Mouse (Mus musculus) C2C12 (cell line): ENCODE measurements around the gene Ttc23l. TPM values are rescaled to one million over a fixed set of nuclear protein-coding genes. Genes with fewer than 3 reads are reported as not detected.

Source experiments
- H3K27me3 ChIP-seq: one replicate; pipeline ENCODE4 v1.6.1; 2011; ENCODE audit not compliant: control insufficient read depth, insufficient read depth, insufficient read length
- H3K36me3 ChIP-seq: one replicate; pipeline ENCODE4 v1.6.1; 2011; ENCODE audit not compliant: control insufficient read depth, insufficient read depth
- H3K4me3 ChIP-seq: one replicate; pipeline ENCODE4 v1.5.1; 2011; ENCODE audit warnings: mild to moderate bottlenecking, control low read depth; ENCODE audit not compliant: poor library complexity, insufficient read depth, severe bottlenecking
- H3K79me2 ChIP-seq: one replicate; pipeline ENCODE4 v1.6.1; 2011; ENCODE audit not compliant: control insufficient read depth, insufficient read depth
- H3K79me3 ChIP-seq: one replicate; pipeline ENCODE4 v1.6.1; 2011; ENCODE audit warnings: low read depth, control low read depth
- H3ac ChIP-seq: one replicate; pipeline ENCODE3; 2011; ENCODE audit warnings: low read depth; ENCODE audit not compliant: control insufficient read depth, insufficient read length
- CEBPB ChIP-seq: IDR thresholded peaks from one replicate; pipeline ENCODE4 v1.6.1; 2011; ENCODE audit warnings: low read depth, mild to moderate bottlenecking, control low read depth, moderate library complexity
- CTCF ChIP-seq: IDR thresholded peaks from one replicate; pipeline ENCODE4 v1.5.1; 2011; ENCODE audit not compliant: control insufficient read depth, insufficient read depth, insufficient read length
- FOSL1 ChIP-seq: IDR thresholded peaks from one replicate; pipeline ENCODE4 v1.8.0; 2011; ENCODE audit warnings: mild to moderate bottlenecking, low read length; ENCODE audit not compliant: poor library complexity, insufficient read depth, severe bottlenecking
- MAX ChIP-seq: IDR thresholded peaks from one replicate; pipeline ENCODE4 v1.6.1; 2011; ENCODE audit warnings: mild to moderate bottlenecking, control low read depth
- MYOD1 ChIP-seq: IDR thresholded peaks from one replicate; pipeline ENCODE4 v1.6.1; 2011; ENCODE audit warnings: low read depth; ENCODE audit not compliant: control insufficient read depth, insufficient read length
- MYOG ChIP-seq: IDR thresholded peaks from one replicate; pipeline ENCODE4 v1.6.1; 2011; ENCODE audit not compliant: control insufficient read depth, insufficient read length; ENCODE audit errors: extremely low read depth
- USF1 ChIP-seq: IDR thresholded peaks from one replicate; pipeline ENCODE4 v1.6.1; 2011; ENCODE audit warnings: low read depth, mild to moderate bottlenecking, control low read depth, moderate library complexity
- polyA plus RNA-seq: library from polyadenylated mRNA; unstranded; fragments of >200 nt; fragmentation: generic; extraction: Trizol; gene quantifications from one replicate; pipeline ENCODE4 v1.2.1, GENCODE M21; 2012; ENCODE audit warnings: missing spikeins

Ttc23l gene
- polyA plus RNA-seq, 1 experiment = not detected

GRCm38 (mm10) chr15:10566486-10566885, 8.0 kb upstream of the Ttc23l start:
- H3K27me3 ChIP-seq = no peaks in the 10 kb centered on the region
- H3K79me3 ChIP-seq = no peaks in the 10 kb centered on the region
- peaks cover 44% of the 10 kb centered on the region for H3K36me3 ChIP-seq
- TF ChIP-seq MYOD1 (no peak), CEBPB (no peak), FOSL1 (no peak), CTCF (no peak), MAX (no peak), USF1 (no peak), MYOG (no peak)
- no peak overlapping the region for H3ac ChIP-seq
- no peak overlapping the region for H3K4me3 ChIP-seq
- no peaks in the 10 kb centered on the region for H3K79me2 ChIP-seq

- TF ChIP-seq MYOD1 (no peak), MYOG (no peak), CEBPB (no peak), CTCF (no peak), USF1 (no peak), MAX (no peak)
- Histone ChIP-seq H3K4me3 (no peak overlapping the region), H3K27me3 (no peaks in the 10 kb centered on the region), H3K36me3 (peaks cover 22% of the 10 kb centered on the region), H3ac (no peak overlapping the region), H3K79me2 (no peaks in the 10 kb centered on the region), H3K79me3 (no peaks in the 10 kb centered on the region)
Observed at GRCm38 (mm10) chr15:10564201-10564600, 5.7 kb upstream of the Ttc23l start.

DNA sequence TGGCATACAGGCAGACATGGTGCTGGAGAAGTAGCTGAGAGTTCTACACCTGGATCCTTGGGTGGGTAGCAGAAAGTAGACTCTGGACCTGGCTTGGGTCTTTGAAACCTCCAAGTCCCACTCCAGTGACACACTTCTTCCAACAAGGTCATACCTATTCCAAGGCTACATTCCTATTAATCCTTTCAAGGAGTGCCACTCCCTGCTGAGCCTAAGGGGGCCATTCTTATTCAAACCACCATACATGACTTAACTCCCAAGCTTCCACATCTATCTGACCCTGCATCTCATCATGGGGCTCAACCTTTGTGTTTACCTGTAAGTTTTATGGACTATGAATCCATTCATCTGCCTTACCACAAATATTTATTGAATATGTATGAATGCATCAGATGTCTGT, 3.8 kb upstream of the Ttc23l start:
- H3K36me3 ChIP-seq = peaks cover 3% of the 10 kb centered on the region
- TF ChIP-seq CEBPB (no peak), CTCF (no peak), FOSL1 (no peak), MYOG (no peak), MAX (no peak), MYOD1 (no peak), USF1 (no peak)
- no peaks in the 10 kb centered on the region for H3K79me2 ChIP-seq
- no peak overlapping the region for H3ac ChIP-seq
- no peaks in the 10 kb centered on the region for H3K79me3 ChIP-seq
- no peak overlapping the region for H3K4me3 ChIP-seq
- no peaks in the 10 kb centered on the region for H3K27me3 ChIP-seq

DNA sequence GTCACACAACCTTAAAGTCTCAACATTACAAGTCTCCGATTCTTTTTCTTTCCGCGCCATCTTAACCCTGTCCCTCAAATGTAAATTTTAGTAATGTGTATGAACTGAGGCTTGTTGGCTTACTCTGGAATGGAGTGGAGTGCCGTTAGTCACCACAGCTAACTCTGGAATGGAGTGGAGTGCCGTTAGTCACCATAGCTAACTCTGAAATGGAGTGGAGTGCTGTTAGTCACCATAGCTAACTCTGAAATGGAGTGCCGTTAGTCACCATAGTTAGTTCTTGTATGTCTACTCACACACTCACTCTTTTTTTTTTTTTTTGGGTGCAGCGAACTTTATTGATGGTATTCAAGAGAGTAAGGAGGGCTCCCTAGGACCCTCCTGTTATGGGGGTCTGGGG, 1.5 kb upstream of the Ttc23l start:
- H3K79me3 ChIP-seq = no peaks in the 10 kb centered on the region
- TF ChIP-seq CEBPB = no peak
- no peaks in the 10 kb centered on the region for H3K27me3 ChIP-seq
- no peak overlapping the region for H3ac ChIP-seq
- H3K79me2 ChIP-seq = no peaks in the 10 kb centered on the region
- no peaks in the 10 kb centered on the region for H3K36me3 ChIP-seq
- no peak overlapping the region for H3K4me3 ChIP-seq

GRCm38 (mm10) chr15:10554336-10554735, 4.1 kb downstream of the Ttc23l start:
- no peaks in the 10 kb centered on the region for H3K36me3 ChIP-seq

DNA sequence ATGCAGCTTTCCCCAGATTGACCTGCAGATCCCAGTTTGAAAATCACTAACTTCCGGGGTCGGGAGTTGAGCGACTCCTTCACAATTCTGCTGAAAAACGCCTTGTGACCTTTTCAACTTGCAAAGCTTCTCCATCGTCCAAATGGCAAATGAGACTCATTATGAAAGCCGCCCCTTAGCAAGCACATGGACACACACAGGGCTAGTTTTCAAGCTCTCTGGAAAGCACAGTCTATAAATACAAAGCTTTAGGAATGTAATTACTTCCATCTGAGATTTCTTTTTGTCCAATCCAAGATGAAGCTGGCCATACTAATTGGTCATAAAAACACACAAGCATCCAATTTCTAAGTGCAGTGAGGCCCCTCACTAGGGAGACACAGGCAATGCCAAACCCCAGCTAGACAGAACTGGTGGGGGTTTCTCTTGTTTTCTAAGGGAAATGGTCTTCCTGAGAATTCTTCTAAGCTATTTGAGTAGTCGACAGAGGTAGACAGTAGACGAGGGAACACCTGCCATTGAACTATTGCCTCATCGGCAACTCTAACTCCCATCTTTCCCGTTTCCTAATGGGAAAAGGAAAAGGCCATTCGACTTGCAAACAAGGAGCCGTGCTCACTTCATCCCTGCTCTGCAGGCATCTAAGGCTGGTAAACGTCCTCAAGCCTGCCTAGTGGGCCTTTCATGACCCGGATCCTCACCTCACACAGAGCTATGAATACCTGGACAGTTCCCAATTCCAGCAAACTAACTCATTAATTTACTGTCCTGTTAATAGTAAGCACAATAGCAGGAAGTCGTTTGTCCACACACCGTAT, 18.0 kb downstream of the Ttc23l start:
- Histone ChIP-seq H3K27me3 (peaks cover 4% of the 10 kb centered on the region), H3K4me3 (no peak overlapping the region), H3K79me3 (no peaks in the 10 kb centered on the region), H3K36me3 (no peaks in the 10 kb centered on the region), H3ac (no peak overlapping the region), H3K79me2 (no peaks in the 10 kb centered on the region)
- TF ChIP-seq MAX = no peak
- no peak for TF ChIP-seq MYOD1
- no peak for TF ChIP-seq FOSL1
- TF ChIP-seq CEBPB = no peak

More at GRCm38 (mm10) chr15:10554336-10554735, 4.1 kb downstream of the Ttc23l start:
- no peak overlapping the region for H3K4me3 ChIP-seq
- H3ac ChIP-seq = no peak overlapping the region
- H3K79me2 ChIP-seq = no peaks in the 10 kb centered on the region
- no peaks in the 10 kb centered on the region for H3K79me3 ChIP-seq
- H3K27me3 ChIP-seq = no peaks in the 10 kb centered on the region
- TF ChIP-seq CEBPB (no peak), CTCF (no peak), FOSL1 (no peak), MYOD1 (no peak), MAX (no peak), USF1 (no peak), MYOG (no peak)
